Mouse (Mus musculus): ENCODE data around the gene Pnpla6.

GRCm38 (mm10) chr8:3485192-3485591 is 30.0 kb upstream of the Pnpla6 start:
- TF ChIP-seq CTCF (IDR thresholded peaks at IDR 0.05; ENCODE audit: low read depth): no peak
- no peak for TF ChIP-seq EP300 (IDR thresholded peaks at IDR 0.05; ENCODE audit: low read depth)

Data from liver, postnatal 0 days (tissue).